Mouse (Mus musculus) spleen, adult 2 months (tissue): ENCODE data around the gene Rcn3. TPM values are rescaled to one million over a fixed set of nuclear protein-coding genes. Genes with fewer than 3 reads are reported as not detected.

ENCODE experiments used
- DNase-seq, 2 experiments: peaks; one replicate each; pipeline versions ENCODE4 v3.0.0 to v3.0.0-alpha.2; 2012 to 2021; ENCODE audit warnings: low spot score in 2 of 2, low read depth in 1 of 2
- H3K27ac ChIP-seq: fragments of 200-500 bp; 2 replicates; pipeline ENCODE4 v1.5.1; 2012; ENCODE audit warnings: low read length, inconsistent platforms; ENCODE audit not compliant: insufficient read depth
- H3K27me3 ChIP-seq: fragments of 200-500 bp; 2 replicates; pipeline ENCODE4 v1.6.1; 2012; ENCODE audit warnings: mild to moderate bottlenecking, moderate library complexity, low read length, inconsistent platforms; ENCODE audit not compliant: control insufficient read depth, insufficient read depth
- H3K36me3 ChIP-seq: fragments of 200-500 bp; 2 replicates; pipeline ENCODE4 v1.6.1; 2012; ENCODE audit warnings: mild to moderate bottlenecking, low read length, inconsistent platforms; ENCODE audit not compliant: control insufficient read depth, insufficient read depth
- H3K4me1 ChIP-seq: fragments of 200-500 bp; 2 replicates; pipeline ENCODE4 v1.6.1; 2011; ENCODE audit warnings: inconsistent platforms; ENCODE audit not compliant: control insufficient read depth, insufficient read depth, insufficient read length
- H3K4me3 ChIP-seq: fragments of 200-500 bp; 2 replicates; pipeline ENCODE4 v1.5.1; 2011; ENCODE audit warnings: mild to moderate bottlenecking, inconsistent platforms; ENCODE audit not compliant: insufficient read depth, insufficient read length; ENCODE audit errors: extremely low read depth
- CTCF ChIP-seq: fragments of 200-500 bp; IDR thresholded peaks from 2 replicates; pipeline ENCODE4 v1.5.1; 2011; ENCODE audit warnings: mild to moderate bottlenecking, inconsistent platforms; ENCODE audit not compliant: insufficient read depth, insufficient read length, insufficient replicate concordance; ENCODE audit errors: extremely low read depth
- POLR2A ChIP-seq: fragments of 200-500 bp; IDR thresholded peaks from 2 replicates; pipeline ENCODE4 v1.6.1; 2011; ENCODE audit warnings: low read depth, low read length, inconsistent platforms
- WGBS: fragments of 180-500 bp; shearing (Covaris S2); methylation state at CpG from one replicate; pipeline ENCODE4 v1.1.7; 2018; 5-methylcytosine and 5-hydroxymethylcytosine counted together
- polyA plus RNA-seq: library from polyadenylated mRNA; depleted of rRNA; stranded (reverse); fragments of >200 nt; gene quantifications from 2 replicates; pipeline ENCODE4 v1.2.3, GENCODE M21; 2012

Gene Rcn3
- polyA plus RNA-seq, 1 experiment, result 96.5 TPM

- Histone ChIP-seq H3K4me1 (peaks cover 6% of the 10 kb centered on the region; the same call in 1 of the 2 replicates), H3K27me3 (no peaks in the 10 kb centered on the region), H3K27ac (no peak overlapping the region), H3K4me3 (no peak overlapping the region), H3K36me3 (peaks cover 53% of the 10 kb centered on the region)
- WGBS, result 95% methylated on average over 38 of the region's 38 CpGs
- no peak for TF ChIP-seq CTCF
- TF ChIP-seq POLR2A, result no peak
- DNase-seq, result no peak
These were observed 43.8 kb downstream of the Rcn3 start for GRCm38 (mm10) chr7:45048001-45048890.

- WGBS, result 92% methylated on average over 14 of the region's 14 CpGs
- DNase-seq, result no peak
- no peak overlapping the region for H3K4me3 ChIP-seq
- no peaks in the 10 kb centered on the region for H3K27me3 ChIP-seq
- peaks cover 59% of the 10 kb centered on the region for H3K36me3 ChIP-seq
- TF ChIP-seq POLR2A (no peak), CTCF (no peak)
- no peak overlapping the region for H3K27ac ChIP-seq
- peaks cover 6% of the 10 kb centered on the region; the same call in 1 of the 2 replicates for H3K4me1 ChIP-seq
These were observed 44.5 kb downstream of the Rcn3 start for GRCm38 (mm10) chr7:45047491-45047890.

DNA sequence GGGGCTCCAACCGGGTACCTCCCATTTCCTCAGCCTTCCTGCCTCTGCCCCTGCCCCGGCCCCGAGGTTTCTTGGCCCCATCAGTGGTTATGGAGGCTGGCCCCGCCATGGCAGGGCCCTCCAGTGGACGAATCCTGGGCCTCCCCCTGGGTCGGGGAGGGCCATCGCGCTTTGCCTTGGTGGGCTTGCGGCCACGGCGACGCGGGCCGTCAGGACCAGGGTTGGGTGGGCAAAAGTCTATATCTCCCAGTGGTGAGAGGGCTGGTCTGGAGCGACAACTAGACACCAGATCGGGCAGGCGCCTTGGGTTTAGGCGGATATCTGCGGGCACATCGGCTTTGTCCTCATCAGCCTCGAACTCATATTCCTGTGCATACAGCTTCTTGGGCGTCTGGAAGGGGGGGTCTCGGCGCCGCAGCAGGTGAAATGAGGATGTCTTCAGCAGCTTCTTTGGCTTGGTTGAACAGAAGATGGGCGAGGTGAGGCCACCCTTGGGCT lies 45.1 kb downstream of the Rcn3 start:
- 93% methylated on average over 26 of the region's 26 CpGs for WGBS
- no peak for TF ChIP-seq CTCF
- no peak for TF ChIP-seq POLR2A
- H3K4me1 ChIP-seq, result peaks cover 4% of the 10 kb centered on the region; the same call in 1 of the 2 replicates
- H3K27me3 ChIP-seq, result no peaks in the 10 kb centered on the region
- no peak for DNase-seq
- H3K27ac ChIP-seq, result no peak overlapping the region
- H3K4me3 ChIP-seq, result no peak overlapping the region
- peaks cover 64% of the 10 kb centered on the region for H3K36me3 ChIP-seq

DNA sequence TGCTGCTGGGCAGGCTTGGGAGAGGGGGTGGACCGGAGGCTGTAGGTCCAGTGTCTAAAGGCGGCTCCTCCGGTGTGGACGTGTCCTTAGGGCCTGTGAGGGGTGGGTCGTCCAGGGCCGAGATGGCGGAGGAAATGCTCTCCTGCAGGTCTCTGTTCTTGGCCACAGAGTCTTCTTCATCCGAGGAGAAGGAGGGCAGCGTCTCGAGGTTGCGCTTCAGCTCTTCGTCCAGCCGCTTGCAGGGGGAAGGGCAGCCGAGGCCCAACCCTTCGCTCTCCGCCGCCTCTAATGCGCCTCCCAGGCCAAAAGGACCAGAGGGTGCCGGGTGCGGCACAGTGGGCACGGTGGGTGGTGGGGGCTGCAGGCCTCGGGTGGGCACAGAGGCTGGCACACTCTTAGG lies 46.3 kb downstream of the Rcn3 start:
- TF ChIP-seq CTCF (no peak), POLR2A (no peak)
- H3K36me3 ChIP-seq, result peaks cover 68% of the 10 kb centered on the region
- no peak overlapping the region for H3K27ac ChIP-seq
- no peaks in the 10 kb centered on the region for H3K4me1 ChIP-seq
- WGBS, result 92% methylated on average over 22 of the region's 22 CpGs
- no peak overlapping the region for H3K4me3 ChIP-seq
- H3K27me3 ChIP-seq, result no peaks in the 10 kb centered on the region
- no peak for DNase-seq

GRCm38 (mm10) chr7:45043307-45043706 lies 48.7 kb downstream of the Rcn3 start:
- no peaks in the 10 kb centered on the region for H3K27me3 ChIP-seq
- TF ChIP-seq CTCF (no peak), POLR2A (no peak)
- H3K36me3 ChIP-seq, result peaks cover 57% of the 10 kb centered on the region
- H3K4me3 ChIP-seq, result no peak overlapping the region
- H3K4me1 ChIP-seq, result no peaks in the 10 kb centered on the region
- H3K27ac ChIP-seq, result no peak overlapping the region
- 94% methylated on average over 14 of the region's 14 CpGs for WGBS
- DNase-seq, result no peak

DNA sequence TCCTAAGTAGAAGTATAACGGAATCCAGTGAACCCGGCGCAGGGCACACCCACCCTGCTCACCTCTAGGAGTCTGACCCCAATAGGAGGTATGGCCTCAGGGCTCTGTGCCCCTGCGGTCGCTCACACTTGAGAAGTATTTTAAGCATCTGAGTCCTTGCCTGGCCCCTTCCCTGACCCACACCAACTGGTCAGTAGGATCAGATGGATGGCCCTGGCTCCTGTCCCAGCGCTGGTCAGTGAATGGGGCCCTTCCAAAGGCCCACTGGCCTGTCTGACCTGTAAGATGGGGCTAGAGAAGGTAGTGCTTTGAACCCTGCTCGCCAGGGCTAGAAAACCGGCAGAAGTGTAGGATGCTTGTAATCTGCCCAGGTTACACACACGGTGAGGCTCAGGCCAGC lies 51.2 kb downstream of the Rcn3 start:
- Histone ChIP-seq H3K27me3 (no peaks in the 10 kb centered on the region), H3K4me3 (no peak overlapping the region), H3K4me1 (no peaks in the 10 kb centered on the region), H3K27ac (no peak overlapping the region), H3K36me3 (peaks cover 39% of the 10 kb centered on the region)
- no peak for DNase-seq
- TF ChIP-seq CTCF (no peak), POLR2A (no peak)
- WGBS, result 94% methylated on average over 9 of the region's 9 CpGs

GRCm38 (mm10) chr7:45038411-45038810 lies 53.6 kb downstream of the Rcn3 start:
- Histone ChIP-seq H3K27ac (no peak overlapping the region), H3K36me3 (peaks cover 43% of the 10 kb centered on the region), H3K27me3 (no peaks in the 10 kb centered on the region), H3K4me3 (no peak overlapping the region), H3K4me1 (no peaks in the 10 kb centered on the region)
- no peak for TF ChIP-seq CTCF
- no peak for TF ChIP-seq POLR2A
- 94% methylated on average over 9 of the region's 9 CpGs for WGBS
- no peak for DNase-seq
